Mouse (Mus musculus) small intestine, adult 2 months (tissue): ENCODE results near the gene Gart.

Experiments
- CTCF ChIP-seq: fragments of 200-500 bp; IDR thresholded peaks from 2 replicates; pipeline ENCODE4 v1.5.1; 2012; ENCODE audit warnings: low read depth, mild to moderate bottlenecking, control low read depth, inconsistent platforms, low read length, moderate library complexity, mixed read lengths; ENCODE audit not compliant: insufficient replicate concordance, insufficient read length; ENCODE audit errors: extremely low read depth
- POLR2A ChIP-seq: fragments of 200-500 bp; IDR thresholded peaks from 2 replicates; pipeline ENCODE4 v1.6.1; 2012; ENCODE audit warnings: low read depth, mild to moderate bottlenecking, control low read depth, inconsistent platforms, low read length, moderate library complexity

DNA sequence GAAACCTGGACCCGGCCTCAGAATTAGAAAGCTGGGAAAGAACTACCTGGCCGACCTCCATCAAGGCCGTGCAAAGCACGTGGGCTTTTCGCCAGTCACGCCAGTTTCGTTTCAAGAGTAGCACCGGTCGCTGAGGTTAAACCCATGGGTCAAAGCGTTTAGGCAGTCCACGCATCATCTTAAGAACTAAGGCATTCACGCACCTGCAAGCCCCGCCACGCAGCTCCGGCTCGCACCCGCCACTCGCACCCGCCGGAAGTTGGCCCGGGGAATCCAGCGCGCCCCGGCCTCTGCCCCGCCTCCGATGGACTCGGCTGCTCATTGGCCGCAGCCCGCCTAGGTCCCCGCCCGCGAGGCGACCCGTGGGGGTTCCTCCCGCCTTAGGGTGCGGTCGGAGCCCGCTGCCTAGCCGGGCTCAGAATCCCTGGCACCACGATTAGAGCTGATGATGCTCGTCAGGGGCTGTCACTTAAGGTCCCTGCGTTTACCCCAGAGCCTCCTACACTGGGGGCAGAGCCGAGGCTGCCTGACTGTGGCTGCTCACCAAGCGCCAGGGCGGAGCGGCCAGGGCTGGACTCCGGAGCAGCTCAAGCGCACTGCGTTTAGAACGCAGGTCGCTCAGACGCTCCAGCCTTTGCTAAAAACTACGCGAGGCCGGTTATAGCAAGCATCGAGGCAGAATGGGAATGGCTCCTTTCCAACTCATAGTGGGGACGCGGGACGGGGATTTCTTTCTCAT is at the start of gene Gart:
- peak; percentile 98 for TF ChIP-seq POLR2A
- no peak for TF ChIP-seq CTCF
